Mouse (Mus musculus) cerebellum, postnatal 14 days (tissue): Measurements from ENCODE around the gene A930018P22Rik.

ENCODE experiments used
- DNase-seq, 2 experiments: peaks; one replicate each; pipeline ENCODE4 v3.0.0; 2021; ENCODE audit warnings: mixed read lengths in 2 of 2

Gene A930018P22Rik

GRCm38 (mm10) chr2:104120312-104120711, 2.3 kb upstream of the A930018P22Rik start:
- DNase-seq: no peak

- DNase-seq: no peak
Measured at GRCm38 (mm10) chr2:104121681-104122504, 676 bp upstream of the A930018P22Rik start.

GRCm38 (mm10) chr2:104123540-104123939, 971 bp downstream of the A930018P22Rik start:
- DNase-seq: no peak

GRCm38 (mm10) chr2:104124071-104124470, 1.5 kb downstream of the A930018P22Rik start:
- DNase-seq: no peak

- no peak for DNase-seq
Measured at GRCm38 (mm10) chr2:104128803-104129531, 6.4 kb downstream of the A930018P22Rik start.

- DNase-seq: no peak
Measured at GRCm38 (mm10) chr2:104130165-104130564, 7.6 kb downstream of the A930018P22Rik start.

- peak in 1 of 2 experiments; percentile 70 for DNase-seq
Measured at GRCm38 (mm10) chr2:104130969-104131368, 8.4 kb downstream of the A930018P22Rik start.

- DNase-seq: no peak
Measured at GRCm38 (mm10) chr2:104132266-104132859, 9.8 kb downstream of the A930018P22Rik start.

GRCm38 (mm10) chr2:104133042-104133810, 10.7 kb downstream of the A930018P22Rik start:
- no peak for DNase-seq

GRCm38 (mm10) chr2:104134150-104135056, 11.8 kb downstream of the A930018P22Rik start:
- peak; percentile 81 to 89 for DNase-seq

GRCm38 (mm10) chr2:104135920-104136319, 13.4 kb downstream of the A930018P22Rik start:
- DNase-seq: no peak

GRCm38 (mm10) chr2:104142140-104142539, 19.6 kb downstream of the A930018P22Rik start:
- no peak for DNase-seq

- DNase-seq: no peak
Measured at GRCm38 (mm10) chr2:104144004-104144403, 21.4 kb downstream of the A930018P22Rik start.

- DNase-seq: peak; percentile 31 to 61
Measured at GRCm38 (mm10) chr2:104145983-104146382, 23.4 kb downstream of the A930018P22Rik start.

GRCm38 (mm10) chr2:104147910-104148561, 25.5 kb downstream of the A930018P22Rik start:
- peak; percentile 35 to 63 for DNase-seq

- DNase-seq: peak in 1 of 2 experiments; percentile 49
Measured at GRCm38 (mm10) chr2:104150608-104151397, 28.2 kb downstream of the A930018P22Rik start.

- peak; percentile 99 for DNase-seq
Measured at GRCm38 (mm10) chr2:104153345-104153744, 30.8 kb downstream of the A930018P22Rik start.

- no peak for DNase-seq
Measured at GRCm38 (mm10) chr2:104153876-104154275, 31.3 kb downstream of the A930018P22Rik start.

- no peak for DNase-seq
Measured at GRCm38 (mm10) chr2:104157831-104158230, 35.3 kb downstream of the A930018P22Rik start.

GRCm38 (mm10) chr2:104163418-104163817, 40.8 kb downstream of the A930018P22Rik start:
- no peak for DNase-seq
